Mouse (Mus musculus): ENCODE results near the gene Abo.
"Not testable (repeated sequence)": the region's sequence is repeated elsewhere in the genome, so short reads cannot be mapped to it uniquely, and the experiment has no call there.

The Abo gene

GRCm38 (mm10) chr2:26885541-26885940, 20.8 kb upstream of the Abo start:
- in situ Hi-C loops (cut with MboI, MseI): not testable (repeated sequence)

GRCm38 (mm10) chr2:26878571-26878970, 13.8 kb upstream of the Abo start:
- in situ Hi-C loops (cut with MboI, MseI): no loop called here

GRCm38 (mm10) chr2:26870666-26871065, 5.9 kb upstream of the Abo start:
- in situ Hi-C loops (cut with MboI, MseI): no loop called here

GRCm38 (mm10) chr2:26862856-26863255, 1.9 kb downstream of the Abo start:
- in situ Hi-C loops (cut with MboI, MseI): no loop called here

- in situ Hi-C loops (cut with MboI, MseI): loop anchor here (10.0 kb wide), 1 partner anchor 987 kb away; no protein-coding TSS in a partner anchor
Observed at GRCm38 (mm10) chr2:26847706-26848105, 17.1 kb downstream of the Abo start.

- in situ Hi-C loops (cut with MboI, MseI): no loop called here
Observed at GRCm38 (mm10) chr2:26832478-26832877, 32.3 kb downstream of the Abo start.

GRCm38 (mm10) chr2:26828047-26828446, 36.7 kb downstream of the Abo start:
- in situ Hi-C loops (cut with MboI, MseI): no loop called here

GRCm38 (mm10) chr2:26827261-26827975, 37.4 kb downstream of the Abo start:
- in situ Hi-C loops (cut with MboI, MseI): no loop called here

Data from regulatory T cell (primary cell).